Mouse (Mus musculus) MEL (cell line): ENCODE results near the gene Cyp2u1. TPM values are rescaled to one million over a fixed set of nuclear protein-coding genes. Genes with fewer than 3 reads are reported as not detected.

ENCODE experiments used
- DNase-seq: peaks from one replicate; pipeline ENCODE4 v3.0.0; 2011; ENCODE audit warnings: low read depth, low spot score
- H3K27ac ChIP-seq: 2 replicates; pipeline ENCODE4 v1.5.1; 2012; ENCODE audit warnings: low read depth, mild to moderate bottlenecking, control low read depth, low read length, moderate library complexity; ENCODE audit not compliant: control insufficient read depth
- H3K27me3 ChIP-seq, 2 experiments: fragments of 150-350 bp in 1 of 2; sonication (generic) in 1 of 2; 2 replicates each; pipeline ENCODE4 v1.6.1; 2012; ENCODE audit warnings: low read length in 2 of 2, mild to moderate bottlenecking in 2 of 2, improper control_type of control experiment in 1 of 2, moderate library complexity in 1 of 2; ENCODE audit not compliant: insufficient read depth in 2 of 2, control insufficient read depth in 1 of 2
- H3K36me3 ChIP-seq, 2 experiments: 2 replicates each; pipeline ENCODE4 v1.6.1; 2012 to 2014; ENCODE audit warnings: low read length in 2 of 2, improper control_type of control experiment in 1 of 2, inconsistent platforms in 1 of 2, mild to moderate bottlenecking in 1 of 2; ENCODE audit not compliant: insufficient read depth in 2 of 2, control insufficient read depth in 1 of 2
- H3K4me1 ChIP-seq, 2 experiments: fragments of 150-350 bp in 1 of 2; sonication (generic) in 1 of 2; 2 replicates each; pipeline ENCODE4 v1.6.1; 2012; ENCODE audit warnings: low read length in 2 of 2, improper control_type of control experiment in 1 of 2, mild to moderate bottlenecking in 1 of 2; ENCODE audit not compliant: insufficient read depth in 2 of 2, control insufficient read depth in 1 of 2
- H3K4me3 ChIP-seq, 2 experiments: fragments of 150-350 bp in 1 of 2; sonication (generic) in 1 of 2; 2 replicates each; pipeline ENCODE4 v1.5.1; 2012; ENCODE audit warnings: low read depth in 2 of 2, low read length in 2 of 2, mild to moderate bottlenecking in 2 of 2, moderate library complexity in 2 of 2, control low read depth in 1 of 2, improper control_type of control experiment in 1 of 2; ENCODE audit not compliant: control insufficient read depth in 1 of 2, insufficient read depth in 1 of 2
- H3K79me2 ChIP-seq: 2 replicates; pipeline ENCODE4 v1.6.1; 2012; ENCODE audit warnings: mild to moderate bottlenecking, low read length, moderate library complexity; ENCODE audit not compliant: control insufficient read depth, poor library complexity, insufficient read depth
- H3K9ac ChIP-seq: 2 replicates; pipeline ENCODE4 v1.6.1; 2012; ENCODE audit warnings: low read depth, mild to moderate bottlenecking, control low read depth, low read length, moderate library complexity; ENCODE audit not compliant: control insufficient read depth, poor library complexity, severe bottlenecking
- H3K9me3 ChIP-seq: fragments of 150-350 bp; sonication (generic); replicated peaks from 2 replicates; pipeline ENCODE4 v1.6.1; 2012; ENCODE audit warnings: mild to moderate bottlenecking, low read length, improper control_type of control experiment, moderate library complexity; ENCODE audit not compliant: insufficient read depth
- BHLHE40 ChIP-seq: IDR thresholded peaks from 2 replicates; pipeline ENCODE4 v1.6.1; 2012; ENCODE audit warnings: low read depth, mild to moderate bottlenecking, inconsistent platforms, low read length, improper control_type of control experiment, borderline replicate concordance
- CHD2 ChIP-seq: IDR thresholded peaks from 2 replicates; pipeline ENCODE4 v1.6.1; 2011; ENCODE audit warnings: low read length, improper control_type of control experiment
- CTCF ChIP-seq, 3 experiments: IDR thresholded peaks in 2 of 3; conservative IDR thresholded peaks in 1 of 3; 2 replicates each; pipeline ENCODE4 v1.5.1; 2011 to 2012; ENCODE audit warnings: low read length in 3 of 3, low read depth in 2 of 3, mild to moderate bottlenecking in 2 of 3, improper control_type of control experiment in 1 of 3, inconsistent platforms in 1 of 3, mixed read lengths in 1 of 3, moderate library complexity in 1 of 3; ENCODE audit not compliant: control insufficient read depth in 1 of 3, insufficient read depth in 1 of 3, poor library complexity in 1 of 3, severe bottlenecking in 1 of 3
- EP300 ChIP-seq, 2 experiments: IDR thresholded peaks; 2 replicates each; pipeline ENCODE4 v1.6.1; 2011; ENCODE audit warnings: improper control_type of control experiment in 2 of 2, low read length in 2 of 2, low read depth in 1 of 2, mild to moderate bottlenecking in 1 of 2
- GABPA ChIP-seq: IDR thresholded peaks from 2 replicates; pipeline ENCODE4 v1.6.1; 2012; ENCODE audit warnings: low read depth, mild to moderate bottlenecking, inconsistent platforms, low read length, improper control_type of control experiment, moderate library complexity
- GATA1 ChIP-seq: IDR thresholded peaks from 2 replicates; pipeline ENCODE4 v1.6.1; 2011; ENCODE audit warnings: low read depth, low read length, improper control_type of control experiment
- KAT2A ChIP-seq: conservative IDR thresholded peaks from 2 replicates; pipeline ENCODE4 v1.6.1; 2012; ENCODE audit warnings: low read depth, low read length, improper control_type of control experiment, inconsistent platforms
- MAX ChIP-seq: IDR thresholded peaks from 2 replicates; pipeline ENCODE4 v1.6.1; 2011; ENCODE audit warnings: low read length, improper control_type of control experiment
- MAZ ChIP-seq: IDR thresholded peaks from 2 replicates; pipeline ENCODE4 v1.6.1; 2012; ENCODE audit warnings: low read depth, mild to moderate bottlenecking, inconsistent platforms, low read length, improper control_type of control experiment
- MEF2A ChIP-seq: IDR thresholded peaks from 2 replicates; pipeline ENCODE4 v1.6.1; 2014; ENCODE audit warnings: low read depth, mild to moderate bottlenecking, inconsistent platforms, low read length, improper control_type of control experiment; ENCODE audit not compliant: poor library complexity, insufficient replicate concordance, severe bottlenecking; ENCODE audit errors: extremely low read depth
- MXI1 ChIP-seq: IDR thresholded peaks from 2 replicates; pipeline ENCODE4 v1.6.1; 2011; ENCODE audit warnings: mild to moderate bottlenecking, low read depth, low read length, improper control_type of control experiment
- MYC ChIP-seq: IDR thresholded peaks from 2 replicates; pipeline ENCODE4 v1.6.1; 2011; ENCODE audit warnings: low read depth, mild to moderate bottlenecking, low read length, improper control_type of control experiment, moderate library complexity
- NELFE ChIP-seq: IDR thresholded peaks from 2 replicates; pipeline ENCODE4 v1.6.1; 2011; ENCODE audit warnings: low read depth, low read length, improper control_type of control experiment
- NRF1 ChIP-seq: IDR thresholded peaks from 2 replicates; pipeline ENCODE4 v1.6.1; 2014; ENCODE audit warnings: low read depth, mild to moderate bottlenecking, inconsistent platforms, low read length, improper control_type of control experiment, moderate library complexity; ENCODE audit not compliant: poor library complexity, insufficient read depth, severe bottlenecking
- POLR2A ChIP-seq, 2 experiments: IDR thresholded peaks; 2 replicates each; pipeline ENCODE4 v1.6.1; 2011 to 2012; ENCODE audit warnings: low read length in 2 of 2, mild to moderate bottlenecking in 2 of 2, control low read depth in 1 of 2, improper control_type of control experiment in 1 of 2, low read depth in 1 of 2, moderate library complexity in 1 of 2; ENCODE audit not compliant: control insufficient read depth in 1 of 2, insufficient read depth in 1 of 2, poor library complexity in 1 of 2
- POLR2AphosphoS2 ChIP-seq: IDR thresholded peaks from 2 replicates; pipeline ENCODE4 v1.6.1; 2011; ENCODE audit warnings: low read length, improper control_type of control experiment
- POLR2AphosphoS5 ChIP-seq: IDR thresholded peaks from 2 replicates; pipeline ENCODE4 v1.6.1; 2012; ENCODE audit warnings: low read depth, borderline replicate concordance, mild to moderate bottlenecking, inconsistent platforms, low read length, moderate library complexity, mixed read lengths
- RAD21 ChIP-seq: IDR thresholded peaks from 2 replicates; pipeline ENCODE4 v1.6.1; 2011; ENCODE audit warnings: mild to moderate bottlenecking, low read depth, low read length, improper control_type of control experiment
- SMC3 ChIP-seq: IDR thresholded peaks from 2 replicates; pipeline ENCODE4 v1.6.1; 2011; ENCODE audit warnings: low read depth, low read length, improper control_type of control experiment
- TAL1 ChIP-seq: IDR thresholded peaks from 2 replicates; pipeline ENCODE4 v1.6.1; 2012; ENCODE audit warnings: mild to moderate bottlenecking, inconsistent platforms, low read length, moderate library complexity, mixed read lengths
- TBP ChIP-seq: IDR thresholded peaks from 2 replicates; pipeline ENCODE4 v1.8.0; 2011; ENCODE audit warnings: low read depth, low read length, improper control_type of control experiment
- TCF12 ChIP-seq: IDR thresholded peaks from 2 replicates; pipeline ENCODE4 v1.6.1; 2014; ENCODE audit warnings: low read depth, mild to moderate bottlenecking, inconsistent platforms, low read length, improper control_type of control experiment, moderate library complexity
- UBTF ChIP-seq: IDR thresholded peaks from 2 replicates; pipeline ENCODE4 v1.6.1; 2012; ENCODE audit warnings: low read depth, mild to moderate bottlenecking, inconsistent platforms, low read length, improper control_type of control experiment, moderate library complexity, borderline replicate concordance; ENCODE audit not compliant: insufficient read depth
- USF1 ChIP-seq: IDR thresholded peaks from 2 replicates; pipeline ENCODE4 v1.6.1; 2014; ENCODE audit warnings: low read depth, mild to moderate bottlenecking, inconsistent platforms, low read length, improper control_type of control experiment, moderate library complexity
- ZC3H11A ChIP-seq: IDR thresholded peaks from 2 replicates; pipeline ENCODE4 v1.6.1; 2012; ENCODE audit warnings: low read depth, mild to moderate bottlenecking, inconsistent platforms, low read length, improper control_type of control experiment
- ZNF384 ChIP-seq: IDR thresholded peaks from 2 replicates; pipeline ENCODE4 v1.6.1; 2012; ENCODE audit warnings: low read depth, mild to moderate bottlenecking, inconsistent platforms, low read length, improper control_type of control experiment
- polyA plus RNA-seq, 2 experiments: library from polyadenylated mRNA; stranded (reverse) in 1 of 2; unstranded in 1 of 2; fragments of >175 nt in 1 of 2; fragments of >200 nt in 1 of 2; gene quantifications; 2 replicates each; pipeline versions ENCODE4 v1.2.1 to v1.2.4; 2012; ENCODE audit warnings: low replicate concordance in 2 of 2, low read depth in 1 of 2; ENCODE audit not compliant: insufficient read length in 2 of 2, insufficient read depth in 1 of 2, missing spikeins in 1 of 2
- total RNA-seq: library from RNA; depleted of rRNA; stranded (reverse); fragments of 300-350 nt; gene quantifications from 2 replicates; pipeline ENCODE4 v1.2.3, GENCODE M21; 2012

Gene Cyp2u1
- total and polyA plus RNA-seq, 3 experiments, result 3.6 to 4.5 TPM; not detected in 1

DNA sequence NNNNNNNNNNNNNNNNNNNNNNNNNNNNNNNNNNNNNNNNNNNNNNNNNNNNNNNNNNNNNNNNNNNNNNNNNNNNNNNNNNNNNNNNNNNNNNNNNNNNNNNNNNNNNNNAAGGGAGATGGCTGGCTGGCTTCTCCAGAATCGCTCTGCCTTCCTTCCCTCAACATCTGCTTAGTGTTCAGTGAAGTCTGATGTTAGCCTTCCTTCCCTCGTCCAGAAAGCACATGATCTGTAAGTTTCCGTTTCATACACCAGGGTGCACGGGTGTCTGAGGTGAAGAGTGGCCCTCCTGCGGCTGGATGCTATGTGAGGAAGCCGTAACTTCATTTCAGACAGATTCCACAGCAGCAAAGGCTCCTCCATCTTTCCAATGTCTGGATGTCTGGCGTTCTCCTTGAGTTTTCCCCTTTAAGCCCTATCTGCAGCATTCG lies 32.1 kb upstream of the Cyp2u1 start:
- no peak for TF ChIP-seq MEF2A
- no peak for TF ChIP-seq CTCF (IDR thresholded peaks at IDR 0.05 in 2 of 3, conservative IDR thresholded peaks at IDR 0.05 in 1 of 3; ENCODE audit: control insufficient read depth in 1 of 3, insufficient read depth in 1 of 3, low read depth in 2 of 3, low read length in 3 of 3, poor library complexity in 1 of 3, severe bottlenecking in 1 of 3)
- TF ChIP-seq KAT2A, result no peak
- TF ChIP-seq USF1, result no peak
- no peak for TF ChIP-seq MYC
- TF ChIP-seq NELFE, result no peak
- TF ChIP-seq NRF1, result no peak
- TF ChIP-seq POLR2AphosphoS5, result no peak
- TF ChIP-seq ZC3H11A, result no peak
- no peak for TF ChIP-seq GABPA
- TF ChIP-seq ZNF384, result no peak
- TF ChIP-seq TBP, result no peak
- TF ChIP-seq MXI1, result no peak
- Histone ChIP-seq H3K27me3 (no peaks in the 10 kb centered on the region), H3K36me3 (no peaks in the 10 kb centered on the region), H3K79me2 (no peaks in the 10 kb centered on the region), H3K9ac (no peak overlapping the region), H3K4me3 (no peak overlapping the region), H3K4me1 (no peaks in the 10 kb centered on the region), H3K9me3 (no peaks in the 10 kb centered on the region), H3K27ac (no peak overlapping the region)
- DNase-seq, result no peak

DNA sequence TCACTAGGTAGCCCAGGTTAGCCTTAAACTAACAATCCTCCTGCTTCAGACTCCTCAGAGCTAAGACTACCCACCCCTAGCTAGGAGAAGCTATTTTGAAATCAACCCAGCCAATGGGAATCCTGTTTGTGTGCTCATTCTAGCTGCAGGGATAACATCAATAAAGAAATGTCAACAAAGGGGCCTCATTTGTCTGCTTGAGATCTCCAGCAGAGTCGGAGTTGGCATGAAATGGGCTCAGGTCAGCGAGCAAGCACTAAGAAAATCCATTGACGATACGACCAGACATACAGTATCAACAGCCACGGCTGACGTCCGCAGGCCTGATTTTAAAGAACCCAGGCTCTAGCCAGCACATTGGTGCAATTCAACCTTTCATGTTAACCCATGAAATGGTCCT lies 24.2 kb upstream of the Cyp2u1 start:
- Histone ChIP-seq H3K4me3 (no peak overlapping the region), H3K79me2 (no peaks in the 10 kb centered on the region), H3K36me3 (no peaks in the 10 kb centered on the region), H3K9me3 (no peaks in the 10 kb centered on the region), H3K27me3 (no peaks in the 10 kb centered on the region), H3K27ac (no peak overlapping the region), H3K4me1 (no peaks in the 10 kb centered on the region), H3K9ac (no peak overlapping the region)
- DNase-seq, result no peak
- TF ChIP-seq UBTF, result no peak

DNA sequence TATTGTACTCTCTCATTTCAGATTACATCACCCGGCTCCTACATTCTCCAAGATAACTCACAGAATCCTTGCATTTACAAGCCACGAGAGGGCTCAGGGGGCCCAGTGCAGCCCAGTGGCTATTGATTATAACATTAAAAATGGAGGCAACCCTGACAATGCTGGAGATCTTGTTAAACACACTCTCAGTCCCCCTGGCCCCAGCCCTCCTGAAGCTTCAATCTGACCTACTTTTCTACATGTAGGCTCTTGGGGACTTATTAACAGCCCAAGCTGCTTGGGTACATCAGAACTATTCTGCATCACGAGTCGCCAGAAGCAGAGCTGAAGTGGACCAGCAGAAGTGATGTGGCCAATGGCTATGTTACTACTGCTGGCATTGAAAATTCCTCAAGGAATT lies 23.6 kb upstream of the Cyp2u1 start:
- Histone ChIP-seq H3K9ac (no peak overlapping the region), H3K4me1 (no peaks in the 10 kb centered on the region), H3K4me3 (no peak overlapping the region), H3K9me3 (no peaks in the 10 kb centered on the region), H3K36me3 (no peaks in the 10 kb centered on the region), H3K27ac (no peak overlapping the region), H3K79me2 (no peaks in the 10 kb centered on the region), H3K27me3 (no peaks in the 10 kb centered on the region)
- no peak for DNase-seq
- TF ChIP-seq KAT2A, result no peak
- no peak for TF ChIP-seq POLR2AphosphoS2
- no peak for TF ChIP-seq CTCF (IDR thresholded peaks at IDR 0.05 in 2 of 3, conservative IDR thresholded peaks at IDR 0.05 in 1 of 3; ENCODE audit: control insufficient read depth in 1 of 3, insufficient read depth in 1 of 3, low read depth in 2 of 3, low read length in 3 of 3, poor library complexity in 1 of 3, severe bottlenecking in 1 of 3)
- TF ChIP-seq CHD2, result no peak
- no peak for TF ChIP-seq SMC3
- TF ChIP-seq MEF2A, result no peak
- TF ChIP-seq EP300 (IDR thresholded peaks at IDR 0.05; ENCODE audit: low read depth in 1 of 2, low read length in 2 of 2), result no peak
- no peak for TF ChIP-seq RAD21
- no peak for TF ChIP-seq MAZ
- no peak for TF ChIP-seq MAX
- no peak for TF ChIP-seq BHLHE40
- no peak for TF ChIP-seq POLR2A (IDR thresholded peaks at IDR 0.05; ENCODE audit: control insufficient read depth in 1 of 2, insufficient read depth in 1 of 2, low read depth in 1 of 2, low read length in 2 of 2, poor library complexity in 1 of 2)
- no peak for TF ChIP-seq MXI1
- no peak for TF ChIP-seq GATA1
- TF ChIP-seq UBTF, result no peak
- no peak for TF ChIP-seq ZC3H11A
- TF ChIP-seq TCF12, result no peak
- no peak for TF ChIP-seq TAL1
- TF ChIP-seq TBP, result no peak
